Mouse (Mus musculus): ENCODE results near the gene Irgq.
"Not testable (repeated sequence)": the region's sequence is repeated elsewhere in the genome, so short reads cannot be mapped to it uniquely, and the experiment has no call there.

Gene Irgq

DNA sequence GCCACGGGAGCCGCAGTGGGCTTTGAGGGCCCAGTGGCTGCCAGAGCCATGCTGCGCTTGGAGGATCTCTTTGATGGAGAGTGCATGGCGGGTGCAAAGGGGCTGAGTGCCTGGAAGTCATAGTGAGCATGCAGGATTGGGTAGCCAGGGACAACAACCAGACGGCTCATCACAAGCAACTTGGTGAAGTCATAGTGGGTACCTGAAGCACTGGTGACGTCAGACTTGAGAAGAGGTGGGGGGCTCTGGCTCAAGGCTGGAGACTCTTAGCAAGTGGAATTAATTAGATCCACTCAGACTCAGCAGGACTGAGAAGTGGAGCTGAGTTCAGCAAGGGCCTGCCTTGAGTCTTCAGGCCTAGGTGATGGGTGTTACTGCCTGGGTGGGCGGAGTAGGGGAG, 18.1 kb upstream of the Irgq start, which contains the start of gene AC161166.1:
Gene AC161166.1 (minus strand): TSS at position 101 of the 400 bp plus-strand sequence.
- no peak for DNase-seq (ENCODE audit: low spot score in 2 of 2)

DNA sequence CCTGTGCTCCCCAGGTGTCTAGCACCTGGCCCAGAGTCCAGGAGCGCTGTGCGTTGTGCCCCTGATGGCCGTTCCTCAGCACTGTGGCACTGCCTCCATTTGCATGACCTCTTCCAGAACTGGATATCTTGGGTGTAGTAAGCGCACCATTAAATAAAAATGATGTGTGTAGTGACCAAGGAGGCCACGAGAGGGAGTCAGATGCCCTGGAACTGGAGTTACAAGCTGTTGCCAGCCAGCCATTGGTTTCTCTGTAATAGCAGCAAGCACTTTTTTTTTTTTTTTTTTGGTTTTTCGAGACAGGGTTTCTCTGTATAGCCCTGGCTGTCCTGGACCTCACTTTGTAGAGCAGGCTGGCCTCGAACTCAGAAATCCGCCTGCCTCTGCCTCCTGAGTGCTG, 14.2 kb upstream of the Irgq start:
- peak in 1 of 2 experiments; percentile 26 for DNase-seq (ENCODE audit: low spot score in 2 of 2)

DNA sequence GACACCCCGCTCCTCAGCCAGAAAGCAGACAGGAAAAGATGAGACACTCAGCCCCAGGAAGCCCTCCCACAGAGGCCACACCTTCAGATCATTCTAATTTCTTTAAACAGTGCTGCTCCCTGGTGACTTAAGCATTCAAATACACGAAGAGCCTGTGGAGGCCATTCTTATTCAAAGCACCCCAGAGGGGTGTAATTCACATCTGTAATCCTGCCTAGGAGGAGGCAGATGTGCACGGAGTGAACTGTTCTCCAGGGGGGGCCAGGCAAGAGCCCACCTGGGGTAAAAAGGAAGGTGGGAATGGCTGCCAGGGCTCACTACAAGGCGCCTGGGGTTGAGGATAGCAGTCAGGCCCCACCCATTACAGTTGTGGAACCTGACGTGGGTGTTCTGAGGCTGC, 13.4 kb upstream of the Irgq start:
- no peak for DNase-seq (ENCODE audit: low spot score in 2 of 2)

DNA sequence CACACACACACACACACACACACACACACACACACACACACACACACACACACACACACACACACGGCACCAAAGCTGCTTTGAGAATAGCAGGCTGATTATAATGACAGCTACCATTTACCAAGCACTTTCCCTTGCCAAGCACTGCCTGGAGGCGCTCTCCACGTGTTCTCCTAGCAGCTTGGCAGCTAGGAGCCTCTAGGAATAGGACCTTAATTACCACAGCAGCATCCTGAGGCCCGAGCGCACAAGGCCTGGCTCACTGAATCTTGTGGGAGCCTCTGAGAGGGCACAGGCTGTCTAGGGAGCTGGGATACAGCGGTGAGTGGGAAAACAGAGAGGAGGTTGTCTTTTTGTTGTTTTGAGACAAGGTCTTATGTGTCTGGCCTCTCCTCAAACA, 12.8 kb upstream of the Irgq start:
- no peak for DNase-seq (ENCODE audit: low spot score in 2 of 2)

DNA sequence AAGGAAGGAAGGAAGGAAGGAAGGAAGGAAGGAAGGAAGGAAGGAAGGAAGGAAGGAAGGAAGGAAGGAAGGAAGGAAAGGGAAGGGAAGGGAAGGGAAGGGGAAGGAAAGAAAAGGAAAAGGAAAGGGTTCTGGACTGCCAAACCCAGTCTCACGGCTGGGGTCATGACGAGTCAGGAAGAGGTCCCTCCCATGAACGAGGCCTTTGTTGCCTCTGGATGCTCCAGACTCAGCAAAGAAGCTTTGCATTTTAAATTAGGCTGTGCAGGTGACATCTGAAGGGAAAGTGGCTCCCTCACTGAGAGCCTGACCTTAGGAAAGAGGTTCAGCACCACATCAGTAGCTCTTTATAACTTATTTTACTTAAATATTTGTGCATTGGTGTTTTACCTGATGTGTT, 11.4 kb upstream of the Irgq start:
- no peak for DNase-seq (ENCODE audit: low spot score in 2 of 2)

DNA sequence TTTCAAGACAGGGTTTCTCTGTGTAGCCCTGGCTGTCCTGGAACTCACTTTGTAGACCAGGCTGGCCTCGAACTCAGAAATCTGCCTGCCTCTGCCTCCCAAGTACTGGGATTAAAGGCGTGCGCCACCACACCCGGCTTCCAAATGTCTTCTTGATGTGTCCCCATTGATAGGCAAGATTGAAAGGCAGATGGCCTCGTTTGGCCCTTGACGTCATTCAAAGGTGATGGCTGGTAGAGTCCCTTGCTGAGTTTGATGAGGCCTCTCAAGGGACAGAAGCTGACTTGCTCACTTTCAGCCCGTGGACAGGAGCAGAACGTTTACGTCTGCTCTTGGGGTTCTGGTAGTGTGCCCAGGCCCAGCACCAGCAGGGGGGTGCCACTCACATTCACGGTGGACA, 10.4 kb upstream of the Irgq start:
- not testable (repeated sequence) for DNase-seq (ENCODE audit: low spot score in 2 of 2)

DNA sequence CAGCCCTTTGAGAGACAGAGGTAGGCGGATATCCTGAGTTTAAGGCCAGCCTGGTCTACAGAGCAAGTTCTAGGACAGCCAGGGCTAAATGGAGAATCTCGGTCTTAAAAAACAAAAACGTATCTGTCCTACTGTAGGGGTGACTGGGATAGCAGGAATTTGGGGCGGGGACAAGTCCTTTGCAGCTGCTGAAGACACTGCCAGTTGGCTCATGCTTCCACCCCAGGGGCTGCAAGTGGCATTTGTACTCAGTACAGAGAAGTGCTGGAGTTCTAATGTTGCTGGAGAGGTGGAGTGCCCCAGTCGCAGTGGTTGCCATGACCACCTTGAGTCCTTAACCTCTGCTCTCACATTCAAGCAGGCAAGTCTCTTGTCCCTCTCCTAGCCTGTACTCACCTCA, 7.7 kb upstream of the Irgq start:
- DNase-seq (ENCODE audit: low spot score in 2 of 2), result no peak

DNA sequence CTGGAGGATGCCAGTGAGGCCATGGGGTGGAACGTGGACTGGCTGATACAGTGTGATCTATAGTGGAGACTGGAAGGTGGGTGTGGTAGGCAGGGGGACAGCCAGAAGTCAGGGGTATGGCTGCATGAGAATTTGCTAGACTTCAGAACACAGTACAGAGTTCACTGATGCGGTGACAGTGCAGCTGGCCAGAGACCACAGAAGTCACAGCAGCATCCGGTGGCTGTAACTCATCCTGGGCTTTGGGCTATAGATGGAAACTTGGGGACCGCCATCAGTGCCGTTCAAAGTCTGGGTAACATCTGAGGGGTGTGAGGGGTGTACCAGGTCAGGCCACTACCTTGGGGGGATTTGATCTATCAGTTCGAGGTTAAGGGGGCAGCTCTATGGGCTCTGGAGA, 6.8 kb upstream of the Irgq start:
- DNase-seq (ENCODE audit: low spot score in 2 of 2), result no peak

DNA sequence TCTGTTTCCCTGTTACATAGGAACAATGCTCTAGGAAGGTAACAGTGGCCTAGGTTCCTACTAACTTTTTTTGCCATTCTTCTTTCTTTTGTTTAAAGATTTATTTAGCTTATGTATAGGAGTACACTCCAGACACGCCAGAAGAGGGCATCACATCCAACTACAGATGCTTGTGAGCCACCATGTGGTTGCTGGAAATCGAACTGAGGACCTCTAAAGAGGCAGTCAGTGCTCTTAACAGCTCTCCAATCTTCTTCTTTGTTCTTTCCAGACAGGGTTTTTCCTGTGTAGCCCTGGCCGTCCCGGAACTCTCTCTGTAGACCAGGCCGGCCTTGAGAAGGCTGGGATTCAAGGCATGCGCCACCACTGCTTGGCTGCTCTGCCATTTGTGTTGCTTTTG, 5.5 kb upstream of the Irgq start:
- DNase-seq (ENCODE audit: low spot score in 2 of 2), result no peak

DNA sequence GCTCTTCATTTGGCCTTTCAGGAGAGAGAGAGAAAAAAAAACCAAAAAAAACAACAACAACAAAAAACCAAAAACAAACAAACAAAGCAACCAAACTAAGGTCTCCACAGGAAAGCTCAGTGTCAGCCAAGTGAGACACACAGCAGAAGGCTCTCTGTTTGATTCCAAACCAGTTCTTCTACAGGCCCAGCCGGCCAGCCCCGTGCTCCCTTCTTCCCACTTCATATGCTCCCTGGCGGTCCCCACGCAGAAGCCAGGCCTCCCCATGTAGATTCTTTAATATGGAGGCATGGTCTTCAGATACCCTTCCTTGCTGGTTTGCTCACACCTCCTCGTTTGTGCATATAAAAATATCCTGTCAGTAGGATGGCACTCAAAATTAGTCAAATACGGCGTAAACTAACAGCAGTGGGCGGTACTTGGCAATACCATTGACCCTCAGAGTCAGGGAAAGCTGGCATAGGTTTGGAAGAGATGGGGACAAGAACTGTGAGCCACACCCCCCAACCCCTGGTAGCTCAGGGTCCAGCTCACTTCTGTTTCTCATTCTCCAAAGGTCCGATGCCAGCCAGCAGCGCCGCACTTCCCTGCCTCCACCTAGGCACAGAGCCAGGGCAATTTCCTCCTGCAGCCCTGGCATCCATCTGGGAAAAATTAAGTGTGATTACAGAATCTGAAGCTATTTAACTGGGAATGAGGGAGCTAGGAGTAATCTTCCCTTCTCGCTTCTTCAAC, 4.6 kb upstream of the Irgq start:
- no peak for DNase-seq (ENCODE audit: low spot score in 2 of 2)

DNA sequence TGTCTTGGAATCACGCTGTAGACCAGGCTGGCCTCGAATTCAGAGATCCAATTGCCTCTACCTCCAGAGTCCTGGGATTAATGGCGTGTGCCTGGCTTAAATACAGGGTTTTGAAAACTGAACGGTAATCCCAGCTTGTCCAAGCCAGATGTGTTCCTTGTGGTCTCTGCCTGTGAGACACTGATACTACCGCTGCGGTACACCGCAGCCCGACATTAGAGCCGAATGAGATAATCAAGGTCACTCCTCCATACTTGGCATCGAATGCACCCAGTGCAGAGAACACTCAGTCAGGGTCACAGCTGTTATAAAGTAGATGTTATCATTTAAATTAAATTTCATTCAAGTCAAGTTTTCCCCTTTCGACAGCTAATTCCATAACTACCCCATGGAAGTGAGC, 1.6 kb upstream of the Irgq start:
- DNase-seq (ENCODE audit: low spot score in 2 of 2), result no peak

DNA sequence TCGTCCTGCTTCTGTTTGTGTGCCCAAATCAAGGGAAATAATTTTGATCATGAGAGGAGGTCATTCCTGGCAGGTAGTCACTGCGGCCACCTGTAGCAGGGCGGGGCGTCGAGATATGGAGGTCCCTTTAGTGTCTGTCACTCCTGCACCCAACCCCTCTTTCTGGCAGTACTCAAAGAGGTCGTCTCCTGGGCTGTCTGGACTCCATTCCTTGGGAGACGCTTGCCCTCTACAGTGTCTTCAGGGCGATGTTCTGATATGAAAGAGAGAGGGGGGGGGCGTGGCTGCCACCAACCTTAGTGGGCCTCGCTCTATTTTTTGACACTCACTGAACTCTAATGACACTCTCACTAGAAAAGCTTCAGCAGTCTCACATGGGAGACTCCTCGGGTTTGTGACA, 909 bp upstream of the Irgq start:
- no peak for DNase-seq (ENCODE audit: low spot score in 2 of 2)

DNA sequence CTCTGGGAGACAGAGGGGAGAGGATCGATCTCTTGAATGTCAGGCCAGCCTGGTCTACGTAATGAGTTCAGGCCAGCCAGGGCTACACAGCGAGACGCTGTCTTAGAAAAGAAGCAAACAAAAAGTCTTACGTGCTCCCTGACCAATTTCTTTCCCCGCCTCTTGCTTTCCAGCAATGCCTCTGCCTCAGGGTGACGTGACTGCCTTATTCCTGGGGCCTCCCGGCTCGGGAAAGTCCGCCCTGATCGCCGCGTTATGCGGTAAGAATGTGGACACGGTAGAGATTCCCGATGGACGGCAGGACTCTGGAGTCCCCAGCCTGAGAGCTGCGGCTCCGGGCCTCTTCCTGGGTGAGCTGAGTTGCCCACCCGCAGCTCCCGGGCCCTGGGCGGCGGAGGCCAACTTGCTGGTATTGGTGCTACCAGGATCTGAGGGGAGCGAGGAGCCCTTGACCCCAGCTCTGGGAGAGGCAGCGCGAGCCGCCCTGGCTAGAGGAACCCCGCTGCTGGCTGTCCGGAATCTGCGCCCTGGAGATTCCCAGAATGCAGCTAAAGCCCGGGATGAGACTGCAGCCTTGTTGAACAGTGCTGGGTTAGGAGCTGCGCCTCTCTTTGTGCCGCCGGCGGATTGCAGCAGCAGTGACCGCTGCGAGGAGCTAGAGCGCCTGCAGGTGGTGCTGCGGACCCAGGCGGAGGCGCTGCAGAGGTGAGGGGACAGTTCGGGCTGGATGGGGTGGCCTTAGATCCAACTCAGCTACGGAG, 902 bp downstream of the Irgq start:
- peak; percentile 56 to 72 for DNase-seq (ENCODE audit: low spot score in 2 of 2)

DNA sequence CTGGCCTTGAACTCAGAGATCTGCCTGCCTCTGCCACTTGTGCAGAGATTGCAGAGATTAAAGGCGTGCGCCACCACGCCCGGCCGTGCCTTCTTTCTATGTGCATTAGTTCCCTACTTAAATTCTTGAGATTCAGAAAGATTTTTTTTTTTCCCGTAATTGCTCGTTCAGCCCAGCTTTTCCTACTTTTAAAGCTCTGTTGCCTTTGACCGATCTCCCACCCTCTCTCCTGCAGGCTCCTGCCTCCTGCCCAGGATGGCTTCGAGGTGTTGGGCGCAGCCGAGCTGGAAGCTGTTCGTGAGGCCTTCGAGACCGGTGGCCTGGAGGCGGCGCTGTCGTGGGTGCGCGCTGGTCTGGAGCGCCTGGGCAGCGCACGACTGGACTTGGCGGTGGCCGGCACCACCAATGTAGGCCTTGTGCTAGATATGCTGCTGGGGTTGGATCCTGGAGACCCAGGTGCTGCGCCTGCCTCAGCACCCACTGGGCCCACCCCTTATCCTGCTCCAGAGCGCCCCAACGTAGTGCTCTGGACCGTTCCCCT, 2.6 kb downstream of the Irgq start:
- no peak for DNase-seq (ENCODE audit: low spot score in 2 of 2)

DNA sequence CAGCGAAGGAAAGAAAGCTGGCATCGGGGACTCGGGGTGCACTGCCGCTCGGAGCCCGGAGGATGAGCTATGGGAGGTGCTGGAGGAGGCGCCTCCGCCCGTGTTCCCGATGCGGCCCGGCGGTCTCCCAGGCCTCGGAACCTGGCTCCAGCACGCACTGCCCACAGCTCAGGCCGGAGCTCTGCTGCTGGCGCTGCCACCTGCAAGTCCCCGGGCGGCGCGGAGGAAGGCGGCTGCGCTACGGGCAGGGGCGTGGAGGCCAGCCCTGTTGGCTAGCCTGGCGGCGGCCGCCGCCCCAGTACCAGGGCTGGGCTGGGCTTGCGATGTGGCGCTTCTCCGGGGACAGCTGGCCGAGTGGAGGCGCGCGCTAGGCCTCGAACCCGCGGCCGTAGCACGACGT, 3.3 kb downstream of the Irgq start:
- no peak for DNase-seq (ENCODE audit: low spot score in 2 of 2)

DNA sequence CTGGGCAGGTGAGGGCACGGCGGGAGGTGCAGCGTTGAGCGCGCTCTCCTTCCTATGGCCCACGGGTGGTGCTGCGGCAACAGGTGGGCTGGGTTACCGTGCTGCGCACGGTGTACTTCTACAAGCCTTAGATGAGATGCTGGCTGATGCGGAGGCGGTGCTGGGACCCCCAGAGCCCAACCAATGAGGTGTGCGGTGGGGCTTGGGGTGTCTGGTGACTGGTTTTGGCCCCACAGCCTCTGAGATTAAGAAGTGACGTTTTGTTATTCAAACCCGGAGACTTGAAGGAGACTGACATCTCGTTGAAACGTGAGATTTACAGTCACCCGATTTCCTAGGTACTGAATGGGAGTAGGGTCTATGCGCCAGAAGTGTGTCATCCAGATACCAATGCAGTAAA, 3.8 kb downstream of the Irgq start:
- no peak for DNase-seq (ENCODE audit: low spot score in 2 of 2)

DNA sequence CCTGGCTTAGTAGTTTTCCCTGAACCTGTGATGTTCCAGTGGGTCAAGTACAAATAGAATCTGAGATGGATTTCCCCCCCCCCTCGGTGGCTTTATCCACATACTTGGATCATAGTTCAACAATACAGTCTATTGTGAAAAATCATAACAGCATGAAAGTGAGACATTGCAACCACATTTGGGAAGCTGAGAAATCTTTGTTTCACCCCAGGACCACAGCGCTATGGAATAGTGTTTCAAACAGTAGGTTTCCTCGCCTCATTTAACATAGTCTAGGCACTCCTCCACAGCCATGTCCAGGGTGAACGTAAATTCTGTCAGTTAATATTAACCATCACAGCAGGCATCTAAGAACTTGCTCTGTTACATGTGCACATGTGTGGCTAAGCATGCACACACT, 6.6 kb downstream of the Irgq start:
- no peak for DNase-seq (ENCODE audit: low spot score in 2 of 2)

DNA sequence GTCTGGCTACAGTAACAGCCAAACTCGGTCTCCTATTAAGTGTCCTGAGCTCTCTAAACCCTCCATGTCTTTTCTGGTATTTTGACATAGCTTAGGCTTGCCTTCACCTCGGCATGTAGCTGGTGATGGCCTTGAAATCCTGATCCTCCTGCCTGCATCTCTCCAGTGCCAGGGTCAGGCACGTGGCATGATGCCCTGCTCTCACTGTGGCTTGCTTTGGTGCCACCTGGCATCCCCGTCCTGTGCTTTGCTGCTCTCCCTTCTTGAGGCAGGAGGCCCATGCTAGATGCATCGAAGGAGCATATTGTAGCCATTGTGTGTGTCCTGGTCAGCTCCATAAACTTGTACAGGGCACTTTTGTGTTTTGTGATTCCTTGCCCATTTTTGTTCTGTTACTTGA, 7.1 kb downstream of the Irgq start:
- DNase-seq (ENCODE audit: low spot score in 2 of 2), result no peak

DNA sequence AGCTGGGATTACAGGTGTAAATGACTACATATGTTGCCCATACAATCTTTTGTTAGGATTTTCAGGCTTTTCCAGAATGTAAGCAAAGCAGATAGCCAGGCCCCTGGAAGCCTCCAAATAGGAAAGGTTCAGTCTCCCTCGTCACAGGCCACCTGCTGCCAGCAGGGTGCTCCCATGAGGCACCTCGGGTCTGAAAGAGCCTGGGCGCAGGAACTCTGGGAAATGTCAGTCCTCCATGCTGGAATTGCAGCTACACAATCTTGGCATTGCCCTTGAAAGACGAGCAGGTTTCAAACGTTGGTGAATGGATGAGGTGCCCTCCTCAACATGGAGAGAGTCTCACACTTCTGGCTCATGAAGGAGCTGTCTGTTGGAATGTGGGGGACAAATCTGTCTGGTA, 7.7 kb downstream of the Irgq start:
- DNase-seq (ENCODE audit: low spot score in 2 of 2), result no peak

DNA sequence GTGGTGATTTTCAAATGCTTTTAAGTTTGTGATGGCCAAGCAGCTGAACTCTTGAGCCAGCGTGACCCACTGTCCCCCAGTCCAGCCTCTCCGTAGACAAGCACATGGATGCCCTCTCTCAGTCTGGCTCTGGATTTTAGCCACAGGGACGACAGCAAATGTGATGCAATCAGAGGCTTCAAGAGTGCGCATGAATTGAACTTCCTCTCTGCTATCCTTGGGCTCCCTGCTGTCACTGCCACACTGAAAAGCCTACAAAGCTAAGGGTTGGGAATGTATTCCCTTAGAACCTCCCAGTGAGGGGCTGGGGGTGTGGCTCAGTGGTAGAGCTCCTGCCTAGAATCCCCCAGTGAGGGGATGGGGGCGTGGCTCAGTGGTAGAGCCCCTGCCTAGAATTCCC, 8.2 kb downstream of the Irgq start:
- DNase-seq (ENCODE audit: low spot score in 2 of 2), result no peak

DNA sequence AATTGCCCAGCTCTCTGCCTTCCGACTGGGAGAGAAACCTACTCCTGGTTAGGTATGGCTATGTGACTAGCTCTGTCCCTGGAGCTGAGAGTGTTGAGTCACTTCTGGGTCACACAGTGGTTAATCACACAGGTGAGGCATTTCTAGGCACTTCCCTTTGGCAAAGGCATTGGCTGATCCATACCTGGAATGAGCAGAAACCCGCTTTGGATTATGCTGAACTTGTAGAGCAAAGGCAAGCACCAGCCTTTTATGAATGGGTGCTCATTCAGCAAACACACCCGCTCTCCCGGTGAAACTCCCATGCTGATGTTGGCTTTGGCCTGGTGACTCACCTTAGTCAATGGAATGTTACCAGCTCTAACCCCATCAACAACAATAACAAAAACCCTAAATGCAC, 9.2 kb downstream of the Irgq start:
- no peak for DNase-seq (ENCODE audit: low spot score in 2 of 2)

DNA sequence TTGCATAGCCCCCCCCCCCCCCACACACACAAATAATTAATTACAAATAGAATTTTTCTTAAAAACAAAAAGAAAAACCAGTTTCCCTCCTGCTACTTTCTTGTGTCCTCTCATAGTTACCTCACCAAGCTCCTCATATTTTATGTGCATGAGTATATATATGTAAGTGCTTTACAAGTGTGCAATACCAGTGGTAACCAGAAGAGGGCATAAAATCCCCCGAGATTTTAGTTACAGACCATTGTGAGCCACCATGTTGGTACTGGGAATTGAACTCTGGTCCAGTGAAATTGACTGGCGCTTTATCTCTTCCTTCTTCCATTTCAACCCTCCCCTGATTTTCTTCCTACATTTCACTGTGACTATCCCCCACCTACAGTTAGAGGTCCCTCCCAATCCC, 14.0 kb downstream of the Irgq start:
- DNase-seq (ENCODE audit: low spot score in 2 of 2), result no peak

DNA sequence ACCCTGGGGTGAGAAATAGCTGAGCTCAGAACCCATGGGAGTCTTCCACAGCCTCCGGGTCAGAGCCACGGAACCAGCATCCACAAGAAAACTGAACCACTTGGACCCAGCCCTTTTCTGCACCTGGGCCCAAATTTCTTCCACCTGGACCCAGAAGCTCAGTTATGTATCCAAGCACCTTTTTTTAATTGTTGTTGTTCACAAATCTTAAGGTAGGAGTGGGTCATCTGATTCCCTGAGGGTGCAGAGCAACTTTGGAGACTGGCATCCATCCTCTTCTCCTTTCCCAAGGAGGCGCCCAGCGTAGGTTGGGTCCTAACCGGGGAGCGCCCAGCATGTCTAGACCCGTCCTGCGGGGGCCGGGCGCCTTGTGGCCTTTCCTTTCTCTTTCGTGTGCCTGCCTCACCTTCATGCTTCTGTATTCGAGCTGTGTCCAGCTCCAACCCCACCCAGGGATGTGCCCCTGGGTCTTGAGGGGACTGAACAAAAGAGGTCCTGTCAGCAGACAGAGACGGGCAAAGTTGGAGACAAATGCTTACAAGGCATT, 15.7 kb downstream of the Irgq start, which contains the start of the genes Pinlyp and Xrcc1:
Gene Pinlyp (minus strand): TSS at position 51 of the 547 bp plus-strand sequence.
Gene Xrcc1 (plus strand): TSS at position 222 of the 547 bp plus-strand sequence.
- no peak for DNase-seq (ENCODE audit: low spot score in 2 of 2)

All from thymus, postnatal 10 days (tissue).